Mouse (Mus musculus) kidney, embryonic 15.5 days (tissue): ENCODE measurements around the gene Rimklb. TPM values are rescaled to one million over a fixed set of nuclear protein-coding genes. Genes with fewer than 3 reads are reported as not detected.

Source experiments
- ATAC-seq: fragments of 200-750 bp; cut with Nextera tagmentation; replicated peaks from 2 replicates; pipeline ENCODE4 v1.8.0; 2017; ENCODE audit warnings: moderate TSS enrichment; ENCODE audit not compliant: low FRiP score
- H3K27ac ChIP-seq: fragments of 300-500 bp; sonication (generic); 2 replicates; pipeline ENCODE4 v1.5.1; 2015; ENCODE audit warnings: mild to moderate bottlenecking, inconsistent platforms
- H3K27me3 ChIP-seq: fragments of 300-500 bp; sonication (generic); 2 replicates; pipeline ENCODE4 v1.6.1; 2015; ENCODE audit warnings: inconsistent platforms
- H3K36me3 ChIP-seq: fragments of 300-500 bp; sonication (generic); 2 replicates; pipeline ENCODE4 v1.6.1; 2015; ENCODE audit warnings: inconsistent platforms
- H3K4me1 ChIP-seq: fragments of 300-500 bp; sonication (generic); 2 replicates; pipeline ENCODE4 v1.6.1; 2015; ENCODE audit warnings: inconsistent platforms
- H3K4me2 ChIP-seq: fragments of 300-500 bp; sonication (generic); 2 replicates; pipeline ENCODE4 v1.6.1; 2015; ENCODE audit warnings: moderate library complexity, mild to moderate bottlenecking, inconsistent platforms
- H3K4me3 ChIP-seq: fragments of 300-500 bp; sonication (generic); replicated peaks from 2 replicates; pipeline ENCODE4 v1.5.1; 2015; ENCODE audit warnings: mild to moderate bottlenecking, inconsistent platforms
- H3K9ac ChIP-seq: fragments of 300-500 bp; sonication (generic); 2 replicates; pipeline ENCODE4 v1.6.1; 2015; ENCODE audit warnings: mild to moderate bottlenecking, inconsistent platforms
- H3K9me3 ChIP-seq: fragments of 300-500 bp; sonication (generic); replicated peaks from 2 replicates; pipeline ENCODE4 v1.6.1; 2016; ENCODE audit warnings: inconsistent platforms
- WGBS: fragments of 180-500 bp; shearing (Covaris S2); methylation state at CpG from one replicate; pipeline ENCODE4 v1.1.7; 2015; ENCODE audit warnings: mixed read lengths; 5-methylcytosine and 5-hydroxymethylcytosine counted together
- polyA plus RNA-seq: library from polyadenylated mRNA; unstranded; fragments of >200 nt; fragmentation: Nextera tagmentation; extraction: Ambion mirVana; gene quantifications from 2 replicates; pipeline ENCODE4 v1.2.1, GENCODE M21; 2015

Gene Rimklb
- polyA plus RNA-seq, 1 experiment from 2014 or later = 16.2 TPM

DNA sequence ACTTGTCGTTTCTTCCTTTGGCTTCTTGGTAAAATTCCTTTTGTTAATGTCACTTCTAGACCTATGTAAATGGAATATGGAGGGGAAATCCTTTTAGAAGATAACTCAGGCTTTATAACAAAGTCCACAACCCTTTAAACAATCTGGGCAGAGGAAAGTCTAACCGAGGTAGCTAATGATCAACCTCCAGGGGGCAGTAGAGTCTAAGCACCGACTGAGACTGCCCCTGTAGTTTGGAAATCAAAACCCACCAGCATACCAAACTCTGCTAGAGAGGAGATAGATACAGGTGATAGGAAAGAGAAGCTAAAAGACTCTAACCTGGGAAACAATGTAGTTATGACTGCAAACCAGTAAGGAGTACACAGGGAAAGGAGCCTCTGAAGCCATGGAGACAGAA lies 96.3 kb downstream of the Rimklb start:
- Histone ChIP-seq H3K9me3 (no peaks in the 10 kb centered on the region), H3K36me3 (no peaks in the 10 kb centered on the region), H3K9ac (no peak overlapping the region), H3K4me3 (no peak overlapping the region), H3K4me2 (no peak overlapping the region), H3K27ac (no peak overlapping the region), H3K4me1 (no peaks in the 10 kb centered on the region), H3K27me3 (no peaks in the 10 kb centered on the region)
- no peak for ATAC-seq
- 16% methylated on average over 3 of the region's 3 CpGs for WGBS

DNA sequence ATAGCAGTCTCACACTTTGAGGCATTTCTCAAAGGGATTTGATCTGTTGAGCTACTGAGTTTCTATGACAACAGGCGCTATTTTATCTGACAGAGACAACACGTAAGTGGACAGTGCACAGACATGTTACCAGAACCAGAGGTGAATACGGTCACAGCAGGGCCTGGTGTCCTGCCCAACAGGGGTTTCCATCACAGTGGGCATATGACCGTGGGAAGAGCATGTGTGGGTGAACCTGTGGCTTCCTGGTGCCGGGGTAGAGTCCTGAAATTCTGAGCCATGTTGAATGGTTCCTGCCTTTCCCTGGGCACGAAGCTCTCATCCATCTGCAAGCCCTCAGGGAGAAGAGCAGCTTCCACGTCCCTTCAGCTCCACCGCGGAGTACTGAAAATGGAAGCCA lies 98.3 kb downstream of the Rimklb start:
- WGBS = 80% methylated on average over 9 of the region's 9 CpGs
- no peak overlapping the region for H3K27ac ChIP-seq

More for the DNA sequence above, 98.3 kb downstream of the Rimklb start:
- H3K4me2 ChIP-seq = no peak overlapping the region
- H3K27me3 ChIP-seq = no peaks in the 10 kb centered on the region
- no peak for ATAC-seq
- H3K36me3 ChIP-seq = no peaks in the 10 kb centered on the region
- H3K4me1 ChIP-seq = no peaks in the 10 kb centered on the region
- no peaks in the 10 kb centered on the region for H3K9me3 ChIP-seq
- H3K9ac ChIP-seq = no peak overlapping the region
- H3K4me3 ChIP-seq = no peak overlapping the region

Other genes with a start within 250 kb of the Rimklb start
- gene Klrg1, start 215.9 kb downstream of the Rimklb start, polyA plus RNA-seq = not detected in 2 replicates
- 113 and 116 TPM in 2 replicates for gene M6pr, start 190.0 kb downstream of the Rimklb start, polyA plus RNA-seq
- gene Phc1, start 158.2 kb downstream of the Rimklb start, polyA plus RNA-seq = 18.1 and 21.1 TPM in 2 replicates
- gene Mfap5, start 7.1 kb upstream of the Rimklb start, polyA plus RNA-seq = 23.4 and 32.8 TPM in 2 replicates
- gene Aicda, start 55.0 kb upstream of the Rimklb start, polyA plus RNA-seq = not detected in 2 replicates
- 3.3 and 4.3 TPM in 2 replicates for gene Apobec1, start 103.7 kb upstream of the Rimklb start, polyA plus RNA-seq
- not detected in 2 replicates for gene Gdf3, start 111.3 kb upstream of the Rimklb start, polyA plus RNA-seq
- gene Dppa3, start 127.6 kb upstream of the Rimklb start, polyA plus RNA-seq = not detected in 2 replicates
- 0.14 TPM in 1 of 2 replicates, not detected in the other for gene Nanog, start 208.7 kb upstream of the Rimklb start, polyA plus RNA-seq